Mouse (Mus musculus): Measurements from ENCODE around the gene Cdkl3. TPM values are rescaled to one million over a fixed set of nuclear protein-coding genes. Genes with fewer than 3 reads are reported as not detected.

Gene Cdkl3
- polyA plus RNA-seq (2012; rRNA removed) (0.36 and 0.75 TPM in 2 replicates), polyA plus RNA-seq (2014; fragmentation: Nextera tagmentation; extraction: Ambion mirVana) (0.81 and 0.95 TPM in 2 replicates)

DNA sequence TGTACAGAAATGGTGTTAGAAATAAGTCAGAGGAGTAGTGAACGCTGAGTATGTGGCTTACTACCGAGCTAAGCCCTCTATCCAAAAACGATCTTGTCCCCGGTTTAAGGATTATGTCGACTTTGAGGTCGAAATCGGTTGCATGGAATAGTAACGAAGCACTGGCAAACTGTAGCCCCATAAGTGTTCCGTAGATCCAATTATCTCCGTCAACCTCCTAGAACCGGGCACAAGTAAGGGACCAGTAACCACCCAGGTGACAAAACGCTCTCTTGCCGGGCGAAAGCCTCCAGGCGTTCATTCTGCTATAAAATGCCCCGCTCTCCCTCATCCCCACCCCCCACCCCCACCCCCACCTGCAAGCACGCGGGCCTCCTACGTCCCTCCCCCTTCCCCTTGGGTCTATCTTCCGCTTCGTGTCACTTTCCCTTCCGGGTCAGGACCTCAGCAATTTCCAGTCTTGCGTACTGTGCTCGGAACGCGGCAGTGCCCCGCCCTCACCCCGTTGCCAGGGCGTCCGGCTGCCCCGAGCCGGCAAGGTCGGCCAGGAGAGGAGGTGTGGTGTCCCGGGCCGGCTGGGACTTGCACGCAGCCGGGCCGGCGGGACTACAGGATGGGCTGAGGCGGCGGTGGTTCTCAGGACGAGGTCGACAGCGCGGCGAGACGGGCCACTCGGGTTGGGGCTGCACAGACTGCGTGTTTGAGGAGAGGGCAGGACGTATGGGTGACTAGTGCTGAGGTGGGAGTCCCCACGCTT, at the start of gene Cdkl3:
Cdkl3 (plus strand) TSS at position 450 of the 757 bp plus-strand sequence.
- peaks cover 9 to 21% of the 10 kb centered on the region in 2 experiments for H3K4me1 ChIP-seq (replicated peaks; ENCODE audit: control insufficient read depth in 2 of 2, insufficient read depth in 2 of 2, low read length in 1 of 2)
- H3K4me3 ChIP-seq (ENCODE audit: insufficient read depth in 1 of 2, low read depth in 2 of 2, low read length in 2 of 2) = peak within 1 kb of the TSS; percentile 86 to 92
- peak within 1 kb of the TSS; percentile 80 for H3K9ac ChIP-seq (replicated peaks)
- peak; percentile 91 to 94 (median 93) for DNase-seq (ENCODE audit: low read depth in 3 of 3, low spot score in 3 of 3)
- H3K4me2 ChIP-seq (ENCODE audit: low read depth) = peak within 1 kb of the TSS; percentile 94
- H3K9me3 ChIP-seq (ENCODE audit: control insufficient read depth, low read length) = no peaks in the 10 kb centered on the region
- TF ChIP-seq EP300 (IDR thresholded peaks at IDR 0.05; ENCODE audit: low read depth) (0 out of 2 replicates have a peak, but pooled peaks have one; percentile 6), CTCF (IDR thresholded peaks at IDR 0.05; ENCODE audit: low read depth) (no peak)
- peak; percentile 82 for ATAC-seq (ENCODE audit: insufficient read depth)
- H3K27me3 ChIP-seq (ENCODE audit: control insufficient read depth, insufficient read depth, low read length) = no peaks in the 10 kb centered on the region
- peak within 1 kb of the TSS; percentile 83 for H3K27ac ChIP-seq
- WGBS (ENCODE audit: insufficient replicate concordance) = under 1% methylated on average over 51 of the region's 51 CpGs
- no peaks in the 10 kb centered on the region for H3K36me3 ChIP-seq (replicated peaks; ENCODE audit: control insufficient read depth, insufficient read depth, low read depth)

DNA sequence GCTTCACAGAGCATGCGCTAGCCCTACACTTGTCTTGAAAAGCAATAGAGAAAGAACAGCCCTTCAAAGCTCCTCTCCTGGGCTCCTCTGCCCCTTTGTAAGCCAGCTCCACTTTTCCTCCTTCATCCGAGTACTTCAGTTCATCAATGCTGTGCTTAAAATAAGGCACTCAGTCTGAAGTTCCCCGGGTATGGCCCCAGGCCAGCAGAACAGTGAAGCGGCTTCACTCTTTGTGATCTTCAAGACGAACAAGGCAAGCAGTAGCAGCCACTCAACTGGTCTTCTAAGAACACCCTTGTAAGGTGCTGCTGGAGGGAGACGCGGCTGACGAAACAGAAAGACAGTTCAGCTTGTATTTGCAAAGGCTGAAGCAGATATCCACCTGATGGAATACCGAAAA, 47.9 kb upstream of the Cdkl3 start:
- Histone ChIP-seq H3K4me3 (ENCODE audit: insufficient read depth in 1 of 2, low read depth in 2 of 2, low read length in 2 of 2) (no peak overlapping the region), H3K27me3 (ENCODE audit: control insufficient read depth, insufficient read depth, low read length) (no peaks in the 10 kb centered on the region), H3K36me3 (replicated peaks; ENCODE audit: control insufficient read depth, insufficient read depth, low read depth) (no peaks in the 10 kb centered on the region), H3K27ac (no peak overlapping the region), H3K9me3 (ENCODE audit: control insufficient read depth, low read length) (no peaks in the 10 kb centered on the region), H3K4me2 (ENCODE audit: low read depth) (no peak overlapping the region), H3K9ac (replicated peaks) (no peak overlapping the region), H3K4me1 (replicated peaks; ENCODE audit: control insufficient read depth in 2 of 2, insufficient read depth in 2 of 2, low read length in 1 of 2) (no peaks in the 10 kb centered on the region)
- ATAC-seq (ENCODE audit: insufficient read depth) (no peak), DNase-seq (ENCODE audit: low read depth in 3 of 3, low spot score in 3 of 3) (no peak)
- WGBS (ENCODE audit: insufficient replicate concordance) = 75% methylated on average over 9 of the region's 9 CpGs
- no peak for TF ChIP-seq CTCF (IDR thresholded peaks at IDR 0.05; ENCODE audit: low read depth)
- no peak for TF ChIP-seq EP300 (IDR thresholded peaks at IDR 0.05; ENCODE audit: low read depth)

DNA sequence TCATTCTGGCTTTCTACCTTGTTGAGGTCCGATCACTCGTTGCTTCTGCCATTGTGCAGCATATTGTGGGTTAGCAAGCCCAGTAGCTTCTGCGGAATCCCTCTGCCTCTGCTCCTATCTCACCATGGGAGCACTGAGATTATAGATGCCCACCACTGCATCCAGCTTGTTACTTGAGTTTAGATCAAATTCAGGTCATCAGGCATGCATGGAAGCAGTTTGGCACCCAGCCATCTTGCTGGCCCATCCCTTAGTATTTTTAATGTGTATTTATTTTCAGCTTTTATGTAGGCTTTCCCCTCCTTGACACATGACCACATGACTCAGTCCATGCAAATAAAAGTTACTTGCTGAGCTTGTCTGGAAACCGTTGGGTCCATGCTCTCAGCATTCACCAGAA, 46.3 kb upstream of the Cdkl3 start:
- whole genome bisulfite sequencing (ENCODE audit: insufficient replicate concordance) = 59% methylated on average over 4 of the region's 4 CpGs

DNA sequence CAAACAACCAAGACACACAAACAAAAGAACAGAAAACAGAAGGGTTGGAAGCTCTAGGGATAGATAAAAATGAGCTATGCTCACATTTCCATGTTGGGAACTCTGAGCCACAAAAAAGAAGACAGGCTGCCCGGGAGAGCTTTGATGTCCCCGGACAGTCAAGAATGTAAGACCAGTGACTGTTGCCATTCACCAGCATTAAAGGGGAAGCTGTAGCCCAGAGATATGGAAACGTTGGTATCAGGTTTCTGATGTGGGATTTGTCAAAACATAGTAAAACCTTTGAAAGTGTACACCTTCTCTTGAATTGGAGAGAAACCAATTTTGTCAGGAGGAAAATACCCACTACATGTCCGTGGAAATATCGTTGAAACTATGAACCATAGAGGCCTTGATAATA, 44.5 kb upstream of the Cdkl3 start:
- no peak overlapping the region for H3K4me2 ChIP-seq (ENCODE audit: low read depth)
- ATAC-seq (ENCODE audit: insufficient read depth) (no peak), DNase-seq (ENCODE audit: low read depth in 3 of 3, low spot score in 3 of 3) (no peak)
- 52% methylated on average over 5 of the region's 5 CpGs for WGBS (ENCODE audit: insufficient replicate concordance)
- H3K9me3 ChIP-seq (ENCODE audit: control insufficient read depth, low read length) = no peaks in the 10 kb centered on the region
- no peaks in the 10 kb centered on the region for H3K27me3 ChIP-seq (ENCODE audit: control insufficient read depth, insufficient read depth, low read length)
- no peak overlapping the region for H3K27ac ChIP-seq
- no peak overlapping the region for H3K4me3 ChIP-seq (ENCODE audit: insufficient read depth in 1 of 2, low read depth in 2 of 2, low read length in 2 of 2)
- H3K9ac ChIP-seq (replicated peaks) = no peak overlapping the region
- TF ChIP-seq CTCF (IDR thresholded peaks at IDR 0.05; ENCODE audit: low read depth) = no peak
- TF ChIP-seq EP300 (IDR thresholded peaks at IDR 0.05; ENCODE audit: low read depth) = no peak
- H3K4me1 ChIP-seq (replicated peaks; ENCODE audit: control insufficient read depth in 2 of 2, insufficient read depth in 2 of 2, low read length in 1 of 2) = no peaks in the 10 kb centered on the region
- no peaks in the 10 kb centered on the region for H3K36me3 ChIP-seq (replicated peaks; ENCODE audit: control insufficient read depth, insufficient read depth, low read depth)

More for the DNA sequence above, 46.3 kb upstream of the Cdkl3 start:
- no peak overlapping the region for H3K4me2 ChIP-seq (ENCODE audit: low read depth)
- DNase-seq (ENCODE audit: low read depth in 3 of 3, low spot score in 3 of 3) (no peak), ATAC-seq (ENCODE audit: insufficient read depth) (no peak)
- H3K27me3 ChIP-seq (ENCODE audit: control insufficient read depth, insufficient read depth, low read length) = no peaks in the 10 kb centered on the region
- TF ChIP-seq EP300 (IDR thresholded peaks at IDR 0.05; ENCODE audit: low read depth) (no peak), CTCF (IDR thresholded peaks at IDR 0.05; ENCODE audit: low read depth) (no peak)
- no peaks in the 10 kb centered on the region for H3K4me1 ChIP-seq (replicated peaks; ENCODE audit: control insufficient read depth in 2 of 2, insufficient read depth in 2 of 2, low read length in 1 of 2)
- no peak overlapping the region for H3K9ac ChIP-seq (replicated peaks)
- H3K9me3 ChIP-seq (ENCODE audit: control insufficient read depth, low read length) = no peaks in the 10 kb centered on the region
- no peaks in the 10 kb centered on the region for H3K36me3 ChIP-seq (replicated peaks; ENCODE audit: control insufficient read depth, insufficient read depth, low read depth)
- no peak overlapping the region for H3K4me3 ChIP-seq (ENCODE audit: insufficient read depth in 1 of 2, low read depth in 2 of 2, low read length in 2 of 2)
- H3K27ac ChIP-seq = no peak overlapping the region

DNA sequence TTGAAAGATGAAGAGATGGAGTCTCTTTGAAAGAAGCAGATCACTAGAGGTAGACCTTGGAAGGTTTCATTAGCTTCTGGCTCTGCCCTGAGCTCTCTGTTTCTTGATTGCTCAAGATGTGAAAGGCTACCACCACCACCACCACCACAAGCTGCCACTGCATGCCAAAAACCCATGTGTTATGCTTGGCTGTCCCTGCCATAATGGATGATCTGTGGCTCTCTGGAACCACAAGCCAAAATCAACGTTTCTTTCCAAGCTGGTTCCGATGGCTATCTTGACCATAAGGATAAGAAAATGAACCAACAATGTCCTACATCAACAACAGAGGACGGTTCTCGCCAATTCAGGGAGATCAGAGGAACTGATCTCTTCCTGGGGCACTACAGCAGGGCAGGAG, 44.0 kb upstream of the Cdkl3 start:
- Histone ChIP-seq H3K4me2 (ENCODE audit: low read depth) (no peak overlapping the region), H3K27me3 (ENCODE audit: control insufficient read depth, insufficient read depth, low read length) (no peaks in the 10 kb centered on the region), H3K4me3 (ENCODE audit: insufficient read depth in 1 of 2, low read depth in 2 of 2, low read length in 2 of 2) (no peak overlapping the region), H3K27ac (no peak overlapping the region), H3K4me1 (replicated peaks; ENCODE audit: control insufficient read depth in 2 of 2, insufficient read depth in 2 of 2, low read length in 1 of 2) (no peaks in the 10 kb centered on the region), H3K36me3 (replicated peaks; ENCODE audit: control insufficient read depth, insufficient read depth, low read depth) (no peaks in the 10 kb centered on the region), H3K9ac (replicated peaks) (no peak overlapping the region), H3K9me3 (ENCODE audit: control insufficient read depth, low read length) (no peaks in the 10 kb centered on the region)
- 57% methylated on average over 4 of the region's 4 CpGs for WGBS (ENCODE audit: insufficient replicate concordance)
- no peak for DNase-seq (ENCODE audit: low read depth in 3 of 3, low spot score in 3 of 3)
- ATAC-seq (ENCODE audit: insufficient read depth) = no peak
- TF ChIP-seq EP300 (IDR thresholded peaks at IDR 0.05; ENCODE audit: low read depth) (no peak), CTCF (IDR thresholded peaks at IDR 0.05; ENCODE audit: low read depth) (no peak)

All from liver, embryonic 14.5 days (tissue).